Mouse (Mus musculus): Measurements from ENCODE around the gene Hnrnpl. TPM values are rescaled to one million over a fixed set of nuclear protein-coding genes. Genes with fewer than 3 reads are reported as not detected.

The Hnrnpl gene
- total and polyA plus RNA-seq, 3 experiments: 296 to 645 (median 371) TPM

GRCm38 (mm10) chr7:28847273-28847672 is 38.9 kb downstream of the Hnrnpl start:
- DNase-seq (ENCODE audit: extremely low read depth): no peak
- Histone ChIP-seq H3K36me3 (replicated peaks in 1 of 2; ENCODE audit: control insufficient read depth in 1 of 2, insufficient read depth in 1 of 2, low read length in 1 of 2) (no peaks in the 10 kb centered on the region), H3K4me2 (ENCODE audit: insufficient read depth, low read depth, poor library complexity, severe bottlenecking) (no peak overlapping the region), H3K27me3 (replicated peaks) (no peaks in the 10 kb centered on the region), H3K4me1 (ENCODE audit: control insufficient read depth in 1 of 2, insufficient read depth in 2 of 2) (no peaks in the 10 kb centered on the region), H3K9ac (ENCODE audit: insufficient read depth, low read depth) (no peak overlapping the region), H3K27ac (ENCODE audit: insufficient read depth, low read depth) (no peak overlapping the region), H3K4me3 (replicated peaks in 1 of 3; ENCODE audit: low read depth in 2 of 3, low read length in 2 of 3, poor library complexity in 1 of 3) (no peak overlapping the region), H3K9me3 (replicated peaks; ENCODE audit: low read length) (peaks cover 8% of the 10 kb centered on the region), H3K79me2 (replicated peaks; ENCODE audit: control insufficient read depth, extremely low read depth, insufficient read depth, poor library complexity, severe bottlenecking) (no peaks in the 10 kb centered on the region)
- in situ Hi-C loops (cut with MboI; ENCODE audit: low pct_ligation_motif_present, low pct_unique_long_range_greater_than_20kb, low sequenced_read_pairs): no loop called here
- dilution Hi-C loops (cut with MboI; ENCODE audit: extremely low pct_ligation_motif_present, extremely low pct_unique_long_range_greater_than_20kb, low sequenced_read_pairs): no loop called here
- TF ChIP-seq E2F4 (IDR thresholded peaks at IDR 0.05; ENCODE audit: insufficient replicate concordance, low read depth, low read length): no peak
- TF ChIP-seq MEF2A (IDR thresholded peaks at IDR 0.05; ENCODE audit: borderline replicate concordance, low read depth, low read length): no peak
- no peak for TF ChIP-seq UBTF (IDR thresholded peaks at IDR 0.05; ENCODE audit: low read depth, low read length)
- no peak for TF ChIP-seq MYC (IDR thresholded peaks at IDR 0.05; ENCODE audit: low read depth, low read length)
- TF ChIP-seq CHD1 (IDR thresholded peaks at IDR 0.05; ENCODE audit: low read depth, low read length): no peak
- no peak for TF ChIP-seq ZKSCAN1 (IDR thresholded peaks at IDR 0.05; ENCODE audit: borderline replicate concordance, low read depth, low read length)
- TF ChIP-seq HCFC1 (IDR thresholded peaks at IDR 0.05; ENCODE audit: low read depth, low read length): no peak
- no peak for TF ChIP-seq CTCF (conservative IDR thresholded peaks at IDR 0.05 in 1 of 2, IDR thresholded peaks at IDR 0.05 in 1 of 2; ENCODE audit: low read depth in 2 of 2, low read length in 2 of 2)
- TF ChIP-seq IRF4 (IDR thresholded peaks at IDR 0.05; ENCODE audit: low read depth, low read length): no peak

- in situ Hi-C loops (cut with MboI; ENCODE audit: low pct_ligation_motif_present, low pct_unique_long_range_greater_than_20kb, low sequenced_read_pairs) (no loop called here), dilution Hi-C loops (cut with MboI; ENCODE audit: extremely low pct_ligation_motif_present, extremely low pct_unique_long_range_greater_than_20kb, low sequenced_read_pairs) (no loop called here)
- Histone ChIP-seq H3K27me3 (replicated peaks) (no peaks in the 10 kb centered on the region), H3K4me1 (ENCODE audit: control insufficient read depth in 1 of 2, insufficient read depth in 2 of 2) (no peaks in the 10 kb centered on the region), H3K79me2 (replicated peaks; ENCODE audit: control insufficient read depth, extremely low read depth, insufficient read depth, poor library complexity, severe bottlenecking) (no peaks in the 10 kb centered on the region), H3K9me3 (replicated peaks; ENCODE audit: low read length) (peaks cover 12% of the 10 kb centered on the region), H3K4me3 (replicated peaks in 1 of 3; ENCODE audit: low read depth in 2 of 3, low read length in 2 of 3, poor library complexity in 1 of 3) (no peak overlapping the region), H3K27ac (ENCODE audit: insufficient read depth, low read depth) (no peak overlapping the region), H3K4me2 (ENCODE audit: insufficient read depth, low read depth, poor library complexity, severe bottlenecking) (no peak overlapping the region), H3K9ac (ENCODE audit: insufficient read depth, low read depth) (no peak overlapping the region), H3K36me3 (replicated peaks in 1 of 2; ENCODE audit: control insufficient read depth in 1 of 2, insufficient read depth in 1 of 2, low read length in 1 of 2) (no peaks in the 10 kb centered on the region)
- no peak for TF ChIP-seq USF2 (conservative IDR thresholded peaks at IDR 0.05; ENCODE audit: low read depth, low read length)
- TF ChIP-seq HCFC1 (IDR thresholded peaks at IDR 0.05; ENCODE audit: low read depth, low read length): no peak
- no peak for TF ChIP-seq ZC3H11A (IDR thresholded peaks at IDR 0.05; ENCODE audit: low read depth, low read length)
- TF ChIP-seq MAX (IDR thresholded peaks at IDR 0.05; ENCODE audit: low read length): no peak
- no peak for TF ChIP-seq JUN (IDR thresholded peaks at IDR 0.05; ENCODE audit: insufficient read depth, low read depth, low read length)
- TF ChIP-seq SIN3A (IDR thresholded peaks at IDR 0.05; ENCODE audit: low read length): no peak
- TF ChIP-seq NRF1 (IDR thresholded peaks at IDR 0.05; ENCODE audit: low read depth, low read length): no peak
- DNase-seq (ENCODE audit: extremely low read depth): no peak
Observed at GRCm38 (mm10) chr7:28849700-28850236, 41.4 kb downstream of the Hnrnpl start.

Measured in CH12.LX (cell line).